Mouse (Mus musculus): ENCODE results near the gene 5430419D17Rik. TPM values are rescaled to one million over a fixed set of nuclear protein-coding genes. Genes with fewer than 3 reads are reported as not detected.

Gene 5430419D17Rik
- polyA plus RNA-seq, 1 experiment: 0.30 TPM

DNA sequence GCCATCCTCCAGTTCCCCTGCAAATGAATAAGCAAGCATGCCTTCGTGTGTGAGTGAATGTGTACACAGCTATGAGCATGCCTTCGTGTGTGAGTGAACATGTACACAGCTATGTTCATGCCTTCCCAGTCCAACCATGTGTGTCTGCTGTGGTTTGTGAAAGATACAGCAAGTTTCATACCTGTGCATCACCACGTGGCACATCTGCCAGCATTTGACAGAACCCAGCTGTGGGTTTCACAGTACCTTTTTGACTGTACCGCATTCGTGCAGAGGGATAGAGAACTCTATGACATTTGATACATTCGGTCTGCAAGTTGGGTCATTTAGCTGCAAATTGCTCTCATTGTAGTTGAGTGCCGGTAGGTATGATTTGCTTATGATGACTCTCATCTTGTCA lies 140.3 kb downstream of the 5430419D17Rik start:
- Histone ChIP-seq H3K36me3 (ENCODE audit: control insufficient read depth, insufficient read depth, low read length) (no peaks in the 10 kb centered on the region), H3K27me3 (ENCODE audit: control insufficient read depth, insufficient read depth, low read length) (no peaks in the 10 kb centered on the region), H3K4me1 (ENCODE audit: control insufficient read depth, insufficient read depth, low read length) (no peaks in the 10 kb centered on the region), H3K4me3 (ENCODE audit: control insufficient read depth, low read depth, low read length) (no peak overlapping the region), H3K27ac (ENCODE audit: control insufficient read depth, insufficient read depth, low read depth, low read length) (no peak overlapping the region)
- no peak for TF ChIP-seq CTCF (IDR thresholded peaks at IDR 0.05; ENCODE audit: control insufficient read depth, insufficient read depth, insufficient replicate concordance, low read depth, low read length)
- TF ChIP-seq POLR2A (IDR thresholded peaks at IDR 0.05; ENCODE audit: control insufficient read depth, low read depth, low read length): no peak

DNA sequence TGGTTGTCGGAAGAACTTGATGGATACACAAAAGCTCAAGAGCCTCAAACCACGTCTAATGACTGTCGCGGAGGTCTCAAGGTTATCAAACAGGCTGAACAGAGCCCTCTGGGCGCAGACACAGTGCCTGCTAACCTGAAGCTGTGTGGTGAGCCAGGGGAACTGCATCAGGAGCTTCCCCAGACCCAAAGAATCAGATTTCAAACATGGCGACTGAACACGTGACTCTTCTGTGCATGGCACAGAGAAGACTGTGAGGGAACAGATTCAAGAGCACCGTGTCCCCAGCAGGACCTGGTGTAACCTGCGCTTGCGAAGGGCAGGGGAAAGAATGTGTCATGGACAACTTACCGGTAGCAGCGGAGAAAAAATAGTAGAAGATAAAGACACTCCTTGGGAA lies 143.4 kb downstream of the 5430419D17Rik start:
- Histone ChIP-seq H3K4me1 (ENCODE audit: control insufficient read depth, insufficient read depth, low read length) (no peaks in the 10 kb centered on the region), H3K4me3 (ENCODE audit: control insufficient read depth, low read depth, low read length) (no peak overlapping the region), H3K27me3 (ENCODE audit: control insufficient read depth, insufficient read depth, low read length) (no peaks in the 10 kb centered on the region), H3K27ac (ENCODE audit: control insufficient read depth, insufficient read depth, low read depth, low read length) (no peak overlapping the region), H3K36me3 (ENCODE audit: control insufficient read depth, insufficient read depth, low read length) (no peaks in the 10 kb centered on the region)
- TF ChIP-seq POLR2A (IDR thresholded peaks at IDR 0.05; ENCODE audit: control insufficient read depth, low read depth, low read length) (no peak), CTCF (IDR thresholded peaks at IDR 0.05; ENCODE audit: control insufficient read depth, insufficient read depth, insufficient replicate concordance, low read depth, low read length) (no peak)

DNA sequence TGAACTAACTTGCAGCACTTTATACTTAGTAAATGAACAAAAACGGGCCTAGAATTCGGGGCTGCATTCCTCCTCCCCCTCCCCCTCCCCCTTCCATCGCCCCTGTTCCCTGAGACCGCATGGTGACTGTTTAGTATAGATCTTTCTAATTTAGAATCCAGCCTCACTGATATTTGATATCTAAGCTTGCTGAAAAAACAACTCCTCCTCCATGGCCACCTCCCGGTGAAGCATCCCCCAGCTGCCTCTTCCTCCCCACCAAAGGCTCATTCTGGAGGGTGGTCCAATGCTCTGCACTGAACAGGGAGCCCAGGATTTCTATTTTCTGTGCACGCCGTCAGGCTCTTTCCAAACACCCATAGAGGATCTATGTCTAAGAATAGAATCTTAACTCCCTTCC lies 144.1 kb downstream of the 5430419D17Rik start:
- no peak overlapping the region for H3K4me3 ChIP-seq (ENCODE audit: control insufficient read depth, low read depth, low read length)
- no peaks in the 10 kb centered on the region for H3K4me1 ChIP-seq (ENCODE audit: control insufficient read depth, insufficient read depth, low read length)
- H3K27ac ChIP-seq (ENCODE audit: control insufficient read depth, insufficient read depth, low read depth, low read length): no peak overlapping the region
- no peaks in the 10 kb centered on the region for H3K27me3 ChIP-seq (ENCODE audit: control insufficient read depth, insufficient read depth, low read length)
- TF ChIP-seq CTCF (IDR thresholded peaks at IDR 0.05; ENCODE audit: control insufficient read depth, insufficient read depth, insufficient replicate concordance, low read depth, low read length): no peak
- no peak for TF ChIP-seq POLR2A (IDR thresholded peaks at IDR 0.05; ENCODE audit: control insufficient read depth, low read depth, low read length)
- H3K36me3 ChIP-seq (ENCODE audit: control insufficient read depth, insufficient read depth, low read length): no peaks in the 10 kb centered on the region

GRCm38 (mm10) chr7:131322192-131322591 lies 148.0 kb downstream of the 5430419D17Rik start, which contains the start of gene Cuzd1:
Cuzd1 (minus strand) TSS chr7:131322292.
- Histone ChIP-seq H3K4me1 (ENCODE audit: control insufficient read depth, insufficient read depth, low read length) (no peaks in the 10 kb centered on the region), H3K27me3 (ENCODE audit: control insufficient read depth, insufficient read depth, low read length) (no peaks in the 10 kb centered on the region), H3K4me3 (ENCODE audit: control insufficient read depth, low read depth, low read length) (no peak within 1 kb of the TSS), H3K27ac (ENCODE audit: control insufficient read depth, insufficient read depth, low read depth, low read length) (no peak within 1 kb of the TSS), H3K36me3 (ENCODE audit: control insufficient read depth, insufficient read depth, low read length) (no peaks in the 10 kb centered on the region)
- TF ChIP-seq POLR2A (IDR thresholded peaks at IDR 0.05; ENCODE audit: control insufficient read depth, low read depth, low read length): no peak
- no peak for TF ChIP-seq CTCF (IDR thresholded peaks at IDR 0.05; ENCODE audit: control insufficient read depth, insufficient read depth, insufficient replicate concordance, low read depth, low read length)

- no peaks in the 10 kb centered on the region for H3K27me3 ChIP-seq (ENCODE audit: control insufficient read depth, insufficient read depth, low read length)
- H3K4me1 ChIP-seq (ENCODE audit: control insufficient read depth, insufficient read depth, low read length): no peaks in the 10 kb centered on the region
- peak overlapping the region; percentile 60 for H3K4me3 ChIP-seq (ENCODE audit: control insufficient read depth, low read depth, low read length)
- TF ChIP-seq POLR2A (IDR thresholded peaks at IDR 0.05; ENCODE audit: control insufficient read depth, low read depth, low read length) (no peak), CTCF (IDR thresholded peaks at IDR 0.05; ENCODE audit: control insufficient read depth, insufficient read depth, insufficient replicate concordance, low read depth, low read length) (no peak)
- H3K27ac ChIP-seq (ENCODE audit: control insufficient read depth, insufficient read depth, low read depth, low read length): no peak overlapping the region
- H3K36me3 ChIP-seq (ENCODE audit: control insufficient read depth, insufficient read depth, low read length): no peaks in the 10 kb centered on the region
Measured at GRCm38 (mm10) chr7:131327054-131327453, 152.9 kb downstream of the 5430419D17Rik start.

DNA sequence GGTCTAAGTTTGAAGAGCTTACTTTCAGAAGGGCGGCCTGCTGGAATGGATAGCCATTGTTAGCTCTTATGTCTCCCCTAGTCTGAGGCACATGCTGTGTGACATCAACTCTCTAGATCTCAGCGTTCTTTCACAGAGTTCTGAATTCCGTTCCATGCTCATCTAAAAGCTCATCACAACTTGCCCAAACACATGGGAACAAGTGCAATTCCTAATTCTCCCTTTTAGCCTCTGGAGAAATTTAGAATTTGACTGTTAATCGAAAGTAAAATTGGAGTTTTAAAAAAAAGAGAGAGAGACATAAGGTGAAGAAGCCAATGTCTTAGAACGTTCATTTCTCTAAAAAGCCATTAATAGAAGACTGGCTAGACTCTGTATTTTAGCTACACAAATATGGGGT lies 155.2 kb downstream of the 5430419D17Rik start, which contains the start of gene Fam24b:
Gene Fam24b, minus strand, starts transcription at position 101 of the 400 bp plus-strand sequence.
- H3K27me3 ChIP-seq (ENCODE audit: control insufficient read depth, insufficient read depth, low read length): no peaks in the 10 kb centered on the region
- no peak within 1 kb of the TSS for H3K27ac ChIP-seq (ENCODE audit: control insufficient read depth, insufficient read depth, low read depth, low read length)
- no peaks in the 10 kb centered on the region for H3K4me1 ChIP-seq (ENCODE audit: control insufficient read depth, insufficient read depth, low read length)
- peak within 1 kb of the TSS; percentile 77 for H3K4me3 ChIP-seq (ENCODE audit: control insufficient read depth, low read depth, low read length)
- no peaks in the 10 kb centered on the region for H3K36me3 ChIP-seq (ENCODE audit: control insufficient read depth, insufficient read depth, low read length)
- TF ChIP-seq POLR2A (IDR thresholded peaks at IDR 0.05; ENCODE audit: control insufficient read depth, low read depth, low read length): no peak
- no peak for TF ChIP-seq CTCF (IDR thresholded peaks at IDR 0.05; ENCODE audit: control insufficient read depth, insufficient read depth, insufficient replicate concordance, low read depth, low read length)

DNA sequence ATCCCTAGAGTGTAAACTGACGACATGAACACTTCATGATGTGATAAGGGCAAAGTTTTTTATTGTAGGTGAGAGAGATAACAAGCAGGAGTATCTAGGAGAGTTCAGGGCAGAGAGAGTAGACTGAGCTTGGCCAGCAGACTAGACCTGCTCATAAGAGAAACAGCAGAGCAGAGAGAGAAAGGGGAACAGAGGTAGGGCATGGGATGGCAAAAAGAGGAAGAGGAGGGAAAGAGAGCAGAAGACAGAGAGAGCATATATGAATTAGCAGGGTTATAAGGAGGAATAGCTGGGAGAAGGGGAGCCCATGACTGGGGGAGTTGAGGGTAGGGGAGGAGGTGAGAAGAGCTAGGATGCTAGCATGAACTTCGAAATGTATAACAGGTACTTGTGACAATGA lies 157.5 kb downstream of the 5430419D17Rik start:
- no peak overlapping the region for H3K27ac ChIP-seq (ENCODE audit: control insufficient read depth, insufficient read depth, low read depth, low read length)
- H3K36me3 ChIP-seq (ENCODE audit: control insufficient read depth, insufficient read depth, low read length): no peaks in the 10 kb centered on the region; the same call in 1 of the 2 replicates
- TF ChIP-seq CTCF (IDR thresholded peaks at IDR 0.05; ENCODE audit: control insufficient read depth, insufficient read depth, insufficient replicate concordance, low read depth, low read length) (no peak), POLR2A (IDR thresholded peaks at IDR 0.05; ENCODE audit: control insufficient read depth, low read depth, low read length) (no peak)
- H3K27me3 ChIP-seq (ENCODE audit: control insufficient read depth, insufficient read depth, low read length): no peaks in the 10 kb centered on the region
- H3K4me3 ChIP-seq (ENCODE audit: control insufficient read depth, low read depth, low read length): no peak overlapping the region
- no peaks in the 10 kb centered on the region for H3K4me1 ChIP-seq (ENCODE audit: control insufficient read depth, insufficient read depth, low read length)

- Histone ChIP-seq H3K27me3 (ENCODE audit: control insufficient read depth, insufficient read depth, low read length) (no peaks in the 10 kb centered on the region), H3K36me3 (ENCODE audit: control insufficient read depth, insufficient read depth, low read length) (no peaks in the 10 kb centered on the region; the same call in 1 of the 2 replicates), H3K27ac (ENCODE audit: control insufficient read depth, insufficient read depth, low read depth, low read length) (no peak within 1 kb of the TSS), H3K4me1 (ENCODE audit: control insufficient read depth, insufficient read depth, low read length) (no peaks in the 10 kb centered on the region), H3K4me3 (ENCODE audit: control insufficient read depth, low read depth, low read length) (peak within 1 kb of the TSS; percentile 84; the same call in 1 of the 2 replicates)
- TF ChIP-seq CTCF (IDR thresholded peaks at IDR 0.05; ENCODE audit: control insufficient read depth, insufficient read depth, insufficient replicate concordance, low read depth, low read length) (no peak), POLR2A (IDR thresholded peaks at IDR 0.05; ENCODE audit: control insufficient read depth, low read depth, low read length) (no peak)
Measured at GRCm38 (mm10) chr7:131333564-131333963, 159.4 kb downstream of the 5430419D17Rik start, which contains the start of gene Fam24a. Fam24a (plus strand) TSS chr7:131333864.

All from testis, adult 2 months (tissue).